17 mouse cellular contexts compared by ENCODE assay signal in genomic region chr5:30159601-30160000, GRCm38 (mm10). TPM values are rescaled to one million over a fixed set of nuclear protein-coding genes. Genes with fewer than 3 reads are reported as not detected.
A peak's percentile ranks its signal among the peaks of the same experiment; 100 is the strongest.
DNase-seq lines count a peak whose midpoint lies in the region; TF ChIP-seq lines count a peak whose summit lies in the region.
"Had no signal": no experiment of that assay in that cellular context is flagged by ENCODE, and none has a peak within 500 bp of the region (broad histone marks: within the 10 kb centered on the region; RNA-seq: fewer than 3 reads in every experiment).

No protein-coding gene starts in this region.

- peak; percentile 11 for DNase-seq in cerebellum, adult 8-10 months
- DNase-seq in cerebellum, adult 11-12 months = no peak
- peak; percentile 29 for DNase-seq in lung, postnatal 36 days
- no peak for DNase-seq in lung, postnatal 14 days
- peak; percentile 79 for DNase-seq in gastrocnemius, adult 2 months
- DNase-seq in heart, postnatal 14 days = peak; percentile 15 to 38
- DNase-seq in kidney, postnatal 10 days = no peak
- no peak for DNase-seq in spleen, adult 18-20 months
- DNase-seq: adrenal gland, postnatal 25 days; kidney, postnatal 4 days had no signal

- intact Hi-C loops in gastrocnemius, adult 2 months (cut with DNase I) = no loop called here
- intact Hi-C loops in heart, postnatal 14 days (cut with DNase I) = no loop called here

- peak overlapping the region; percentile 83 for H3K27ac ChIP-seq in gastrocnemius, adult 2 months
- H3K27ac ChIP-seq: embryonic facial prominence, embryonic 13.5 days; forebrain, embryonic 12.5 days; hindbrain, embryonic 12.5 days had no signal

- no peak for TF ChIP-seq CTCF in gastrocnemius, adult 2 months (IDR thresholded peaks at IDR 0.05)

- peak overlapping the region; percentile 51 for H3K4me3 ChIP-seq in gastrocnemius, adult 2 months
- H3K4me3 ChIP-seq: embryonic facial prominence, embryonic 13.5 days; forebrain, embryonic 12.5 days; hindbrain, embryonic 12.5 days had no signal

RNA-seq across cellular contexts. Expression of gene Hadhb, which starts 4.6 kb away (rescaled TPM):
- 100 to 1,000 TPM; 340 to 569 TPM for total RNA-seq in gastrocnemius, adult 2 months (2021)
- total RNA-seq in heart, postnatal 14 days (2021) = 1,000 to 10,000 TPM; 1,750 to 1,828 TPM

RNA-seq across cellular contexts. Expression of gene Hadha, which starts 4.6 kb away (rescaled TPM):
- 100 to 1,000 TPM; 261 to 470 TPM for total RNA-seq in gastrocnemius, adult 2 months (2021)
- total RNA-seq in heart, postnatal 14 days (2021) = 1,000 to 10,000 TPM; 1,294 to 1,315 TPM

RNA-seq across cellular contexts. Expression of gene Adgrf3, which starts 45.9 kb away (rescaled TPM):
- not detected for total RNA-seq in gastrocnemius, adult 2 months (2021)
- total RNA-seq in heart, postnatal 14 days (2021) = under 1 TPM; 0.14 to 0.29 TPM
- total RNA-seq: adrenal gland, postnatal 25 days; left cerebral cortex, postnatal 14 days; liver, adult 2 months; megakaryocyte-erythroid progenitor cell, adult 5-6 weeks had no signal

RNA-seq across cellular contexts. Expression of gene 3110082J24Rik, which starts 53.7 kb away (rescaled TPM):
- total RNA-seq in gastrocnemius, adult 2 months (2021) = not detected
- not detected for total RNA-seq in heart, postnatal 14 days (2021)
- total RNA-seq: adrenal gland, postnatal 25 days; G1E; liver, adult 2 months; megakaryocyte-erythroid progenitor cell, adult 5-6 weeks had no signal

RNA-seq across cellular contexts. Expression of gene Garem2, which starts 54.6 kb away (rescaled TPM):
- not detected for total RNA-seq in gastrocnemius, adult 2 months (2021)
- total RNA-seq in heart, postnatal 14 days (2021) = under 1 TPM; 0.17 to 0.19 TPM
- total RNA-seq: liver, adult 2 months had no signal

Comparison
In these comparisons a context has a peak if more than half of its experiments do, and no peak if none do; other contexts are left out.
1. DNase-seq: peak in cerebellum, adult 8-10 months (single experiment), lung, postnatal 36 days (single experiment), gastrocnemius, adult 2 months (single experiment) and heart, postnatal 14 days (2 of 2); none in cerebellum, adult 11-12 months (single experiment), lung, postnatal 14 days (single experiment), kidney, postnatal 10 days (single experiment) and spleen, adult 18-20 months (0 of 2).